Mouse (Mus musculus) MEL (cell line): Measurements from ENCODE around the gene Kcnip1. TPM values are rescaled to one million over a fixed set of nuclear protein-coding genes. Genes with fewer than 3 reads are reported as not detected.

Experiments used
- DNase-seq: peaks from one replicate; pipeline ENCODE4 v3.0.0; 2011; ENCODE audit warnings: low read depth, low spot score
- H3K27ac ChIP-seq: 2 replicates; pipeline ENCODE4 v1.5.1; 2012; ENCODE audit warnings: low read depth, mild to moderate bottlenecking, control low read depth, low read length, moderate library complexity; ENCODE audit not compliant: control insufficient read depth
- H3K27me3 ChIP-seq, 2 experiments: fragments of 150-350 bp in 1 of 2; sonication (generic) in 1 of 2; 2 replicates each; pipeline ENCODE4 v1.6.1; 2012; ENCODE audit warnings: low read length in 2 of 2, mild to moderate bottlenecking in 2 of 2, improper control_type of control experiment in 1 of 2, moderate library complexity in 1 of 2; ENCODE audit not compliant: insufficient read depth in 2 of 2, control insufficient read depth in 1 of 2
- H3K36me3 ChIP-seq, 2 experiments: 2 replicates each; pipeline ENCODE4 v1.6.1; 2012 to 2014; ENCODE audit warnings: low read length in 2 of 2, improper control_type of control experiment in 1 of 2, inconsistent platforms in 1 of 2, mild to moderate bottlenecking in 1 of 2; ENCODE audit not compliant: insufficient read depth in 2 of 2, control insufficient read depth in 1 of 2
- H3K4me1 ChIP-seq, 2 experiments: fragments of 150-350 bp in 1 of 2; sonication (generic) in 1 of 2; 2 replicates each; pipeline ENCODE4 v1.6.1; 2012; ENCODE audit warnings: low read length in 2 of 2, improper control_type of control experiment in 1 of 2, mild to moderate bottlenecking in 1 of 2; ENCODE audit not compliant: insufficient read depth in 2 of 2, control insufficient read depth in 1 of 2
- H3K4me3 ChIP-seq, 2 experiments: fragments of 150-350 bp in 1 of 2; sonication (generic) in 1 of 2; 2 replicates each; pipeline ENCODE4 v1.5.1; 2012; ENCODE audit warnings: low read depth in 2 of 2, low read length in 2 of 2, mild to moderate bottlenecking in 2 of 2, moderate library complexity in 2 of 2, control low read depth in 1 of 2, improper control_type of control experiment in 1 of 2; ENCODE audit not compliant: control insufficient read depth in 1 of 2, insufficient read depth in 1 of 2
- H3K79me2 ChIP-seq: 2 replicates; pipeline ENCODE4 v1.6.1; 2012; ENCODE audit warnings: mild to moderate bottlenecking, low read length, moderate library complexity; ENCODE audit not compliant: control insufficient read depth, poor library complexity, insufficient read depth
- H3K9ac ChIP-seq: 2 replicates; pipeline ENCODE4 v1.6.1; 2012; ENCODE audit warnings: low read depth, mild to moderate bottlenecking, control low read depth, low read length, moderate library complexity; ENCODE audit not compliant: control insufficient read depth, poor library complexity, severe bottlenecking
- H3K9me3 ChIP-seq: fragments of 150-350 bp; sonication (generic); replicated peaks from 2 replicates; pipeline ENCODE4 v1.6.1; 2012; ENCODE audit warnings: mild to moderate bottlenecking, low read length, improper control_type of control experiment, moderate library complexity; ENCODE audit not compliant: insufficient read depth
- BHLHE40 ChIP-seq: IDR thresholded peaks from 2 replicates; pipeline ENCODE4 v1.6.1; 2012; ENCODE audit warnings: low read depth, mild to moderate bottlenecking, inconsistent platforms, low read length, improper control_type of control experiment, borderline replicate concordance
- CHD1 ChIP-seq: IDR thresholded peaks from 2 replicates; pipeline ENCODE4 v1.6.1; 2012; ENCODE audit warnings: low read depth, mild to moderate bottlenecking, inconsistent platforms, low read length, improper control_type of control experiment
- CHD2 ChIP-seq: IDR thresholded peaks from 2 replicates; pipeline ENCODE4 v1.6.1; 2011; ENCODE audit warnings: low read length, improper control_type of control experiment
- CTCF ChIP-seq, 3 experiments: IDR thresholded peaks in 2 of 3; conservative IDR thresholded peaks in 1 of 3; 2 replicates each; pipeline ENCODE4 v1.5.1; 2011 to 2012; ENCODE audit warnings: low read length in 3 of 3, low read depth in 2 of 3, mild to moderate bottlenecking in 2 of 3, improper control_type of control experiment in 1 of 3, inconsistent platforms in 1 of 3, mixed read lengths in 1 of 3, moderate library complexity in 1 of 3; ENCODE audit not compliant: control insufficient read depth in 1 of 3, insufficient read depth in 1 of 3, poor library complexity in 1 of 3, severe bottlenecking in 1 of 3
- E2F4 ChIP-seq: IDR thresholded peaks from 2 replicates; pipeline ENCODE4 v1.6.1; 2011; ENCODE audit warnings: low read depth, low read length, improper control_type of control experiment, borderline replicate concordance
- EP300 ChIP-seq, 2 experiments: IDR thresholded peaks; 2 replicates each; pipeline ENCODE4 v1.6.1; 2011; ENCODE audit warnings: improper control_type of control experiment in 2 of 2, low read length in 2 of 2, low read depth in 1 of 2, mild to moderate bottlenecking in 1 of 2
- ETS1 ChIP-seq: IDR thresholded peaks from 2 replicates; pipeline ENCODE4 v1.6.1; 2012; ENCODE audit warnings: low read depth, mild to moderate bottlenecking, inconsistent platforms, low read length, improper control_type of control experiment, moderate library complexity
- GATA1 ChIP-seq: IDR thresholded peaks from 2 replicates; pipeline ENCODE4 v1.6.1; 2011; ENCODE audit warnings: low read depth, low read length, improper control_type of control experiment
- HCFC1 ChIP-seq: IDR thresholded peaks from 2 replicates; pipeline ENCODE4 v1.6.1; 2012; ENCODE audit warnings: low read depth, mild to moderate bottlenecking, inconsistent platforms, low read length, improper control_type of control experiment, moderate library complexity
- JUND ChIP-seq: IDR thresholded peaks from 2 replicates; pipeline ENCODE4 v1.6.1; 2011; ENCODE audit warnings: low read depth, mild to moderate bottlenecking, improper control_type of control experiment, low read length
- MAX ChIP-seq: IDR thresholded peaks from 2 replicates; pipeline ENCODE4 v1.6.1; 2011; ENCODE audit warnings: low read length, improper control_type of control experiment
- MAZ ChIP-seq: IDR thresholded peaks from 2 replicates; pipeline ENCODE4 v1.6.1; 2012; ENCODE audit warnings: low read depth, mild to moderate bottlenecking, inconsistent platforms, low read length, improper control_type of control experiment
- MXI1 ChIP-seq: IDR thresholded peaks from 2 replicates; pipeline ENCODE4 v1.6.1; 2011; ENCODE audit warnings: mild to moderate bottlenecking, low read depth, low read length, improper control_type of control experiment
- MYB ChIP-seq: IDR thresholded peaks from 2 replicates; pipeline ENCODE4 v1.6.1; 2011; ENCODE audit warnings: mild to moderate bottlenecking, low read depth, low read length, improper control_type of control experiment
- MYC ChIP-seq: IDR thresholded peaks from 2 replicates; pipeline ENCODE4 v1.6.1; 2011; ENCODE audit warnings: low read depth, mild to moderate bottlenecking, low read length, improper control_type of control experiment, moderate library complexity
- NELFE ChIP-seq: IDR thresholded peaks from 2 replicates; pipeline ENCODE4 v1.6.1; 2011; ENCODE audit warnings: low read depth, low read length, improper control_type of control experiment
- NRF1 ChIP-seq: IDR thresholded peaks from 2 replicates; pipeline ENCODE4 v1.6.1; 2014; ENCODE audit warnings: low read depth, mild to moderate bottlenecking, inconsistent platforms, low read length, improper control_type of control experiment, moderate library complexity; ENCODE audit not compliant: poor library complexity, insufficient read depth, severe bottlenecking
- POLR2A ChIP-seq, 2 experiments: IDR thresholded peaks; 2 replicates each; pipeline ENCODE4 v1.6.1; 2011 to 2012; ENCODE audit warnings: low read length in 2 of 2, mild to moderate bottlenecking in 2 of 2, control low read depth in 1 of 2, improper control_type of control experiment in 1 of 2, low read depth in 1 of 2, moderate library complexity in 1 of 2; ENCODE audit not compliant: control insufficient read depth in 1 of 2, insufficient read depth in 1 of 2, poor library complexity in 1 of 2
- POLR2AphosphoS2 ChIP-seq: IDR thresholded peaks from 2 replicates; pipeline ENCODE4 v1.6.1; 2011; ENCODE audit warnings: low read length, improper control_type of control experiment
- POLR2AphosphoS5 ChIP-seq: IDR thresholded peaks from 2 replicates; pipeline ENCODE4 v1.6.1; 2012; ENCODE audit warnings: low read depth, borderline replicate concordance, mild to moderate bottlenecking, inconsistent platforms, low read length, moderate library complexity, mixed read lengths
- RAD21 ChIP-seq: IDR thresholded peaks from 2 replicates; pipeline ENCODE4 v1.6.1; 2011; ENCODE audit warnings: mild to moderate bottlenecking, low read depth, low read length, improper control_type of control experiment
- RCOR1 ChIP-seq: IDR thresholded peaks from 2 replicates; pipeline ENCODE4 v1.6.1; 2012; ENCODE audit warnings: low read depth, mild to moderate bottlenecking, inconsistent platforms, low read length, improper control_type of control experiment
- TAL1 ChIP-seq: IDR thresholded peaks from 2 replicates; pipeline ENCODE4 v1.6.1; 2012; ENCODE audit warnings: mild to moderate bottlenecking, inconsistent platforms, low read length, moderate library complexity, mixed read lengths
- TCF12 ChIP-seq: IDR thresholded peaks from 2 replicates; pipeline ENCODE4 v1.6.1; 2014; ENCODE audit warnings: low read depth, mild to moderate bottlenecking, inconsistent platforms, low read length, improper control_type of control experiment, moderate library complexity
- UBTF ChIP-seq: IDR thresholded peaks from 2 replicates; pipeline ENCODE4 v1.6.1; 2012; ENCODE audit warnings: low read depth, mild to moderate bottlenecking, inconsistent platforms, low read length, improper control_type of control experiment, moderate library complexity, borderline replicate concordance; ENCODE audit not compliant: insufficient read depth
- USF1 ChIP-seq: IDR thresholded peaks from 2 replicates; pipeline ENCODE4 v1.6.1; 2014; ENCODE audit warnings: low read depth, mild to moderate bottlenecking, inconsistent platforms, low read length, improper control_type of control experiment, moderate library complexity
- USF2 ChIP-seq, 2 experiments: IDR thresholded peaks; 2 replicates each; pipeline ENCODE4 v1.6.1; 2011 to 2012; ENCODE audit warnings: improper control_type of control experiment in 2 of 2, low read length in 2 of 2, borderline replicate concordance in 1 of 2, inconsistent platforms in 1 of 2, low read depth in 1 of 2, mild to moderate bottlenecking in 1 of 2; ENCODE audit not compliant: insufficient read depth in 1 of 2
- ZC3H11A ChIP-seq: IDR thresholded peaks from 2 replicates; pipeline ENCODE4 v1.6.1; 2012; ENCODE audit warnings: low read depth, mild to moderate bottlenecking, inconsistent platforms, low read length, improper control_type of control experiment
- ZKSCAN1 ChIP-seq: IDR thresholded peaks from 2 replicates; pipeline ENCODE4 v1.6.1; 2012; ENCODE audit warnings: low read depth, mild to moderate bottlenecking, inconsistent platforms, low read length, improper control_type of control experiment, moderate library complexity
- ZMIZ1 ChIP-seq: IDR thresholded peaks from 2 replicates; pipeline ENCODE4 v1.6.1; 2012; ENCODE audit warnings: low read depth, mild to moderate bottlenecking, inconsistent platforms, low read length, improper control_type of control experiment, moderate library complexity
- ZNF384 ChIP-seq: IDR thresholded peaks from 2 replicates; pipeline ENCODE4 v1.6.1; 2012; ENCODE audit warnings: low read depth, mild to moderate bottlenecking, inconsistent platforms, low read length, improper control_type of control experiment
- polyA plus RNA-seq, 2 experiments: library from polyadenylated mRNA; stranded (reverse) in 1 of 2; unstranded in 1 of 2; fragments of >175 nt in 1 of 2; fragments of >200 nt in 1 of 2; gene quantifications; 2 replicates each; pipeline versions ENCODE4 v1.2.1 to v1.2.4; 2012; ENCODE audit warnings: low replicate concordance in 2 of 2, low read depth in 1 of 2; ENCODE audit not compliant: insufficient read length in 2 of 2, insufficient read depth in 1 of 2, missing spikeins in 1 of 2
- total RNA-seq: library from RNA; depleted of rRNA; stranded (reverse); fragments of 300-350 nt; gene quantifications from 2 replicates; pipeline ENCODE4 v1.2.3, GENCODE M21; 2012

Gene Kcnip1
- total and polyA plus RNA-seq, 3 experiments, result 0.04 to 0.06 TPM; not detected in 1

DNA sequence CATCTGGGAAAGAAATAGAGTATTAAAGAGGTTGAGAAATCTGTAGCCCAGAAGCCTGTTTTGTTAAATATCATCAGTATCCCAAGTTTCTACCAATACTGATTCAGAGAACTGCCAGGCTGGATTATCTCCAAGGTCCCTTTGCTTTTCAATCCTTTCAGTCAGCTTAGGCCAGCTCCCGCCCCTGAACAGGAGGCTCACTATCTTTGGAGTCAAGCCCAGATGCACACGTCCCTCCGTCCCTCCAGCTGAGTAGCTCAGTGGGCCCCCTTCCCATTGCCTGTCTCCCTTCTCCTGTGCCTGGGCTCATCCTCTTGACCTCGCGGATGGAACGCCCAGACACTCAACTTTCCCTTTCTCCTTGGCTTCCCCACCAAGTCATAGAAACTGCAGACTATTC, 65.6 kb downstream of the Kcnip1 start:
- H3K9ac ChIP-seq, result no peak overlapping the region; the same call in 1 of the 2 replicates
- no peak overlapping the region for H3K27ac ChIP-seq
- H3K36me3 ChIP-seq, result peaks cover 0 to 31% of the 10 kb centered on the region in 2 experiments; a peak in 2 of 4 replicates
- peak; percentile 65 for DNase-seq
- no peak overlapping the region for H3K4me3 ChIP-seq
- H3K9me3 ChIP-seq, result no peaks in the 10 kb centered on the region
- peaks cover 27 to 36% of the 10 kb centered on the region in 2 experiments for H3K4me1 ChIP-seq
- no peak for TF ChIP-seq RAD21
- TF ChIP-seq ZKSCAN1, result no peak
- TF ChIP-seq E2F4, result no peak
- no peak for TF ChIP-seq MYB
- TF ChIP-seq ETS1, result peak; percentile 55
- no peak for TF ChIP-seq EP300 (IDR thresholded peaks at IDR 0.05; ENCODE audit: low read depth in 1 of 2, low read length in 2 of 2)
- H3K27me3 ChIP-seq, result no peaks in the 10 kb centered on the region
- H3K79me2 ChIP-seq, result no peaks in the 10 kb centered on the region

DNA sequence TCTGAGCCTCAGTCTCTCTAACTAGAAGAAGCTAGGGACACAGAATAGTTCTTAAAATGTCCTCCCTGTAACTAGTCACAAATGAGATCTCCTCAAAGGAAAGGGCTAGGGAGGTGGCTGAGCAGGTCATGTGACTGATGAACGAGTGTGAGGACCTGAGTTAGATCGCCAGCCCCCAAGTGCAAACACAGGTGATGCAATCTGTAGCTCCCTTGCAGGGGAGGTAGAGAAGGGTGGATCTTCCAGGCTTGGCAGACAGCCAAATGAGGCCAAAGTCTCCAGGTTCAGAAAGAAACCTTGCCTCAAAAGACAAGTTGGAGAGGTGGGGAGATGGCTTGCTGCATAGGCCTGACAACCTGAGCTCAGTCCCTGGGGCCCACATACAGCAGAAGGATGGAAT, 66.4 kb downstream of the Kcnip1 start:
- Histone ChIP-seq H3K9ac (peak overlapping the region; percentile 31; the same call in 1 of the 2 replicates), H3K36me3 (peaks cover 0 to 27% of the 10 kb centered on the region in 2 experiments; a peak in 2 of 4 replicates), H3K27ac (peak overlapping the region; percentile 35; the same call in 1 of the 2 replicates), H3K9me3 (no peaks in the 10 kb centered on the region), H3K4me3 (no peak overlapping the region), H3K79me2 (no peaks in the 10 kb centered on the region), H3K4me1 (peaks cover 23 to 31% of the 10 kb centered on the region in 2 experiments), H3K27me3 (no peaks in the 10 kb centered on the region)
- peak; percentile 81 for DNase-seq
- TF ChIP-seq MYB, result no peak
- TF ChIP-seq USF2 (IDR thresholded peaks at IDR 0.05; ENCODE audit: borderline replicate concordance in 1 of 2, insufficient read depth in 1 of 2, low read depth in 1 of 2, low read length in 2 of 2), result peak in 1 of 2 experiments; percentile 60; a peak in 1 of 4 replicates
- no peak for TF ChIP-seq MXI1
- TF ChIP-seq JUND, result no peak
- TF ChIP-seq NRF1, result no peak
- no peak for TF ChIP-seq TAL1
- no peak for TF ChIP-seq POLR2AphosphoS5
- TF ChIP-seq ZKSCAN1, result no peak
- no peak for TF ChIP-seq GATA1
- 0 out of 2 replicates have a peak, but pooled peaks have one; percentile 33 for TF ChIP-seq RCOR1
- TF ChIP-seq TCF12, result no peak; the same call in 1 of the 2 replicates
- no peak for TF ChIP-seq ZC3H11A
- TF ChIP-seq CTCF (IDR thresholded peaks at IDR 0.05 in 2 of 3, conservative IDR thresholded peaks at IDR 0.05 in 1 of 3; ENCODE audit: control insufficient read depth in 1 of 3, insufficient read depth in 1 of 3, low read depth in 2 of 3, low read length in 3 of 3, poor library complexity in 1 of 3, severe bottlenecking in 1 of 3), result no peak
- no peak for TF ChIP-seq POLR2AphosphoS2
- TF ChIP-seq ZNF384, result no peak
- no peak for TF ChIP-seq UBTF
- TF ChIP-seq BHLHE40, result no peak
- TF ChIP-seq POLR2A (IDR thresholded peaks at IDR 0.05; ENCODE audit: control insufficient read depth in 1 of 2, insufficient read depth in 1 of 2, low read depth in 1 of 2, low read length in 2 of 2, poor library complexity in 1 of 2), result no peak
- 0 out of 2 replicates have a peak, but pooled peaks have one; percentile 10 for TF ChIP-seq MAX
- TF ChIP-seq MYC, result 0 out of 2 replicates have a peak, but pooled peaks have one; percentile 18
- no peak for TF ChIP-seq RAD21
- no peak for TF ChIP-seq HCFC1
- no peak for TF ChIP-seq CHD1
- peak; percentile 90 for TF ChIP-seq USF1
- TF ChIP-seq ZMIZ1, result no peak
- TF ChIP-seq NELFE, result no peak
- TF ChIP-seq MAZ, result no peak
- peak; percentile 23 to 62; a peak in 2 of 4 replicates for TF ChIP-seq EP300 (IDR thresholded peaks at IDR 0.05; ENCODE audit: low read depth in 1 of 2, low read length in 2 of 2)
- no peak for TF ChIP-seq CHD2
- peak; percentile 66 for TF ChIP-seq ETS1
